Mouse (Mus musculus): ENCODE measurements around the gene Epc2. TPM values are rescaled to one million over a fixed set of nuclear protein-coding genes. Genes with fewer than 3 reads are reported as not detected.

The Epc2 gene
- polyA plus RNA-seq, 1 experiment from 2014 or later, result 6.0 TPM

GRCm38 (mm10) chr2:49538056-49538455 is 86.8 kb downstream of the Epc2 start:
- H3K4me2 ChIP-seq, result no peak overlapping the region
- ATAC-seq (replicated peaks; ENCODE audit: low FRiP score) (no peak), DNase-seq (ENCODE audit: low spot score) (no peak)
- H3K4me3 ChIP-seq (ENCODE audit: low read depth, low read length), result no peak overlapping the region
- WGBS, result 74% methylated on average over 2 of the region's 2 CpGs
- no peaks in the 10 kb centered on the region for H3K4me1 ChIP-seq (replicated peaks; ENCODE audit: control insufficient read depth, insufficient read depth, low read length)
- H3K9ac ChIP-seq (ENCODE audit: low read depth, low read length), result no peak overlapping the region
- no peaks in the 10 kb centered on the region for H3K9me3 ChIP-seq (ENCODE audit: control insufficient read depth, low read length)
- H3K27me3 ChIP-seq (replicated peaks; ENCODE audit: control insufficient read depth, insufficient read depth, low read length), result no peaks in the 10 kb centered on the region
- peaks cover 3% of the 10 kb centered on the region; the same call in 1 of the 2 replicates for H3K36me3 ChIP-seq (ENCODE audit: control insufficient read depth, insufficient read depth, low read length)
- H3K27ac ChIP-seq (ENCODE audit: low read depth, low read length), result no peak overlapping the region

GRCm38 (mm10) chr2:49539745-49540144 is 88.5 kb downstream of the Epc2 start:
- no peak overlapping the region for H3K4me2 ChIP-seq
- H3K27me3 ChIP-seq (replicated peaks; ENCODE audit: control insufficient read depth, insufficient read depth, low read length), result no peaks in the 10 kb centered on the region
- H3K36me3 ChIP-seq (ENCODE audit: control insufficient read depth, insufficient read depth, low read length), result peaks cover 3% of the 10 kb centered on the region; the same call in 1 of the 2 replicates
- no peak overlapping the region for H3K4me3 ChIP-seq (ENCODE audit: low read depth, low read length)
- no peak overlapping the region for H3K9ac ChIP-seq (ENCODE audit: low read depth, low read length)
- ATAC-seq (replicated peaks; ENCODE audit: low FRiP score), result no peak
- no peak overlapping the region for H3K27ac ChIP-seq (ENCODE audit: low read depth, low read length)
- no peaks in the 10 kb centered on the region for H3K9me3 ChIP-seq (ENCODE audit: control insufficient read depth, low read length)
- WGBS, result 87% methylated on average over 2 of the region's 2 CpGs
- no peak for DNase-seq (ENCODE audit: low spot score)
- H3K4me1 ChIP-seq (replicated peaks; ENCODE audit: control insufficient read depth, insufficient read depth, low read length), result no peaks in the 10 kb centered on the region

GRCm38 (mm10) chr2:49547813-49548212 is 96.5 kb downstream of the Epc2 start:
- no peak overlapping the region for H3K9ac ChIP-seq (ENCODE audit: low read depth, low read length)
- WGBS, result 84% methylated on average over 5 of the region's 5 CpGs
- no peak for ATAC-seq (replicated peaks; ENCODE audit: low FRiP score)

GRCm38 (mm10) chr2:49548492-49548891 is 97.2 kb downstream of the Epc2 start:
- Histone ChIP-seq H3K36me3 (ENCODE audit: control insufficient read depth, insufficient read depth, low read length) (peaks cover 11% of the 10 kb centered on the region; the same call in 1 of the 2 replicates), H3K9me3 (ENCODE audit: control insufficient read depth, low read length) (no peaks in the 10 kb centered on the region), H3K27me3 (replicated peaks; ENCODE audit: control insufficient read depth, insufficient read depth, low read length) (no peaks in the 10 kb centered on the region), H3K4me1 (replicated peaks; ENCODE audit: control insufficient read depth, insufficient read depth, low read length) (peaks cover 4% of the 10 kb centered on the region; the same call in 1 of the 2 replicates), H3K9ac (ENCODE audit: low read depth, low read length) (no peak overlapping the region), H3K4me2 (no peak overlapping the region), H3K27ac (ENCODE audit: low read depth, low read length) (no peak overlapping the region), H3K4me3 (ENCODE audit: low read depth, low read length) (no peak overlapping the region)
- ATAC-seq (replicated peaks; ENCODE audit: low FRiP score) (no peak), DNase-seq (ENCODE audit: low spot score) (no peak)
- 91% methylated on average over 5 of the region's 5 CpGs for WGBS

More at GRCm38 (mm10) chr2:49547813-49548212, 96.5 kb downstream of the Epc2 start:
- H3K27ac ChIP-seq (ENCODE audit: low read depth, low read length), result no peak overlapping the region
- H3K27me3 ChIP-seq (replicated peaks; ENCODE audit: control insufficient read depth, insufficient read depth, low read length), result no peaks in the 10 kb centered on the region
- no peaks in the 10 kb centered on the region for H3K9me3 ChIP-seq (ENCODE audit: control insufficient read depth, low read length)
- DNase-seq (ENCODE audit: low spot score), result no peak
- H3K4me2 ChIP-seq, result no peak overlapping the region
- no peak overlapping the region for H3K4me3 ChIP-seq (ENCODE audit: low read depth, low read length)
- peaks cover under 1% of the 10 kb centered on the region; the same call in 1 of the 2 replicates for H3K4me1 ChIP-seq (replicated peaks; ENCODE audit: control insufficient read depth, insufficient read depth, low read length)
- H3K36me3 ChIP-seq (ENCODE audit: control insufficient read depth, insufficient read depth, low read length), result peaks cover 11% of the 10 kb centered on the region; the same call in 1 of the 2 replicates

GRCm38 (mm10) chr2:49553096-49553495 is 101.8 kb downstream of the Epc2 start:
- 58% methylated on average over 2 of the region's 2 CpGs for WGBS
- Histone ChIP-seq H3K9me3 (ENCODE audit: control insufficient read depth, low read length) (no peaks in the 10 kb centered on the region), H3K4me2 (no peak overlapping the region), H3K9ac (ENCODE audit: low read depth, low read length) (no peak overlapping the region), H3K27me3 (replicated peaks; ENCODE audit: control insufficient read depth, insufficient read depth, low read length) (no peaks in the 10 kb centered on the region), H3K36me3 (ENCODE audit: control insufficient read depth, insufficient read depth, low read length) (peaks cover 4% of the 10 kb centered on the region; the same call in 1 of the 2 replicates), H3K4me3 (ENCODE audit: low read depth, low read length) (no peak overlapping the region), H3K4me1 (replicated peaks; ENCODE audit: control insufficient read depth, insufficient read depth, low read length) (peaks cover 4% of the 10 kb centered on the region; the same call in 1 of the 2 replicates), H3K27ac (ENCODE audit: low read depth, low read length) (no peak overlapping the region)
- ATAC-seq (replicated peaks; ENCODE audit: low FRiP score) (no peak), DNase-seq (ENCODE audit: low spot score) (no peak)

GRCm38 (mm10) chr2:49557339-49557738 is 106.1 kb downstream of the Epc2 start:
- H3K4me1 ChIP-seq (replicated peaks; ENCODE audit: control insufficient read depth, insufficient read depth, low read length), result peaks cover 4% of the 10 kb centered on the region; the same call in 1 of the 2 replicates
- ATAC-seq (replicated peaks; ENCODE audit: low FRiP score) (no peak), DNase-seq (ENCODE audit: low spot score) (no peak)
- no peak overlapping the region for H3K4me3 ChIP-seq (ENCODE audit: low read depth, low read length)
- no peak overlapping the region for H3K27ac ChIP-seq (ENCODE audit: low read depth, low read length)
- H3K9me3 ChIP-seq (ENCODE audit: control insufficient read depth, low read length), result 0 out of 2 replicates have a peak, but pooled peaks cover 3% of the 10 kb centered on the region
- WGBS, result 85% methylated on average over 4 of the region's 4 CpGs
- no peak overlapping the region for H3K4me2 ChIP-seq
- no peaks in the 10 kb centered on the region; the same call in 1 of the 2 replicates for H3K36me3 ChIP-seq (ENCODE audit: control insufficient read depth, insufficient read depth, low read length)
- no peak overlapping the region for H3K9ac ChIP-seq (ENCODE audit: low read depth, low read length)
- H3K27me3 ChIP-seq (replicated peaks; ENCODE audit: control insufficient read depth, insufficient read depth, low read length), result no peaks in the 10 kb centered on the region

DNA sequence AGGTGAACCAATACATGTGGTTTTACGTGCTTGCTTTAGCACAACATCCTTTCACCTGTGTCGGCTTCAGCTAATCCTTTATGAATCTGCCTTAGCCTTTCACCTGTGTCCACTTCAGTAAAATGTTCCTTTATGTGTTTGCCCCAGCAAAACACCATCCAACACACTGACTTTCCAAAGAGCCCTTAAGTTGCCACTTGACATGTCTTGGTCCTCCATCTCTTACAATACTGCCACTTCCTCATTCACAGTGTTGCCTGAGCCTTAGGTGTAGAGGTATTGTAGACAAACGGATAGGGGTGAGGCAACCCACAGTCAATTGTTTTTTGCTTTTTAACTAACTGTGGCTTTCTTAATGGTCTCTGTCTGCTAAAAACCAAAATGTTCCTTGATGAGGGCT is 107.1 kb downstream of the Epc2 start:
- H3K4me1 ChIP-seq (replicated peaks; ENCODE audit: control insufficient read depth, insufficient read depth, low read length), result no peaks in the 10 kb centered on the region
- H3K27ac ChIP-seq (ENCODE audit: low read depth, low read length), result no peak overlapping the region
- H3K36me3 ChIP-seq (ENCODE audit: control insufficient read depth, insufficient read depth, low read length), result no peaks in the 10 kb centered on the region
- H3K4me3 ChIP-seq (ENCODE audit: low read depth, low read length), result no peak overlapping the region
- ATAC-seq (replicated peaks; ENCODE audit: low FRiP score) (no peak), DNase-seq (ENCODE audit: low spot score) (no peak)
- 90% methylated on average over 3 of the region's 3 CpGs for WGBS
- H3K4me2 ChIP-seq, result no peak overlapping the region
- 0 out of 2 replicates have a peak, but pooled peaks cover 3% of the 10 kb centered on the region for H3K9me3 ChIP-seq (ENCODE audit: control insufficient read depth, low read length)
- H3K9ac ChIP-seq (ENCODE audit: low read depth, low read length), result no peak overlapping the region
- H3K27me3 ChIP-seq (replicated peaks; ENCODE audit: control insufficient read depth, insufficient read depth, low read length), result no peaks in the 10 kb centered on the region

- H3K9ac ChIP-seq (ENCODE audit: low read depth, low read length), result no peak overlapping the region
- ATAC-seq (replicated peaks; ENCODE audit: low FRiP score) (no peak), DNase-seq (ENCODE audit: low spot score) (no peak)
- H3K27me3 ChIP-seq (replicated peaks; ENCODE audit: control insufficient read depth, insufficient read depth, low read length), result no peaks in the 10 kb centered on the region
- no peak overlapping the region for H3K4me3 ChIP-seq (ENCODE audit: low read depth, low read length)
- no peaks in the 10 kb centered on the region for H3K4me1 ChIP-seq (replicated peaks; ENCODE audit: control insufficient read depth, insufficient read depth, low read length)
- 77% methylated on average over 10 of the region's 10 CpGs for WGBS
- H3K27ac ChIP-seq (ENCODE audit: low read depth, low read length), result no peak overlapping the region
- H3K4me2 ChIP-seq, result no peak overlapping the region
- H3K36me3 ChIP-seq (ENCODE audit: control insufficient read depth, insufficient read depth, low read length), result no peaks in the 10 kb centered on the region
- H3K9me3 ChIP-seq (ENCODE audit: control insufficient read depth, low read length), result 0 out of 2 replicates have a peak, but pooled peaks cover 3% of the 10 kb centered on the region
Measured at GRCm38 (mm10) chr2:49562688-49563350, 111.5 kb downstream of the Epc2 start.

Data from liver, embryonic 11.5 days (tissue).